Mouse (Mus musculus): ENCODE data around the gene Cideb.

Cideb gene

DNA sequence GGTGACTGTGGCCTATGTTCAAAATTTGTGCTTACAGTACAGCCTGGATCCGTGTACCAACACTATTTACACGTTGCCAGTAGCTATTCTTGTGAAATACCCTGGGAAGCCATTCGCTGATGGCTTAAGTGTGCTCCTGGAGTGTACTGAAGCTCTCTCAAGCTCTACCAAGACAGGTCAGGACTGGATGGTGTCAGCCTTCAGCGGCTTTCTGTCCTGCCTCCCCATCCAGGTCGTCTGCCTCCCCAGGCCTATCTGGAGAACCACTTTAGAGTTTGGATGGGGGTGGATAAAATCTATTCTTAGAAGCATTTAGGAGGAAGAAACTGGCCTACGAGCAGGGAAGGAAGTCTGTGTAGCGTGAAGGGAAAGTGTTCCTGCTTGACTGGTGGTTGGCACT is 4.9 kb upstream of the Cideb start:
- DNase-seq: peak; percentile 96

DNA sequence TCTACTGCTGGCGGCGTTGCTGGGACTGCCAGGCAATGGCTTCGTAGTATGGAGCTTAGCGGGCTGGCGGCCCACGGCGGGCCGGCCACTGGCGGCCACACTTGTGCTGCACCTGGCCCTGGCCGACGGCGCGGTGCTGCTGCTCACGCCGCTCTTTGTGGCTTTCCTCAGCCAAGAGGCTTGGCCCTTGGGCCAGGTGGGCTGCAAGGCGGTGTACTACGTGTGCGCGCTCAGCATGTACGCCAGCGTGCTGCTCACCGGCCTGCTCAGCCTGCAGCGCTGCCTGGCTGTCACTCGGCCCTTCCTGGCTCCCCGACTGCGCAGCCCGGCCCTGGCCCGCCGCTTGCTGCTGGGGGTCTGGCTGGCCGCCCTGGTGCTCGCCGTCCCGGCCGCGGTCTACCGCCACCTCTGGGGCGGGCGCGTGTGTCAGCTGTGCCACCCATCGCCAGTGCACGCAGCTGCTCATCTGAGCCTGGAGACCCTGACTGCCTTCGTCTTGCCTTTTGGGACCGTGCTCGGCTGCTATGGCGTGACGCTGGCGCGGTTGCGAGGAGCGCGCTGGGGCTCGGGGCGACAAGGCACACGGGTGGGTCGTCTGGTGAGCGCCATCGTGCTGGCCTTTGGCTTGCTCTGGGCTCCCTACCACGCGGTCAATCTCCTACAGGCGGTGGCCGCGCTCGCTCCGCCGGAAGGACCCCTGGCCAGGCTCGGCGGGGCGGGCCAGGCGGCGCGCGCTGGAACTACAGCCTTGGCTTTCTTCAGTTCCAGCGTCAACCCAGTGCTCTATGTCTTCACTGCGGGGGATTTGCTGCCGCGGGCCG is 4.0 kb upstream of the Cideb start:
- peak; percentile 97 for DNase-seq

DNA sequence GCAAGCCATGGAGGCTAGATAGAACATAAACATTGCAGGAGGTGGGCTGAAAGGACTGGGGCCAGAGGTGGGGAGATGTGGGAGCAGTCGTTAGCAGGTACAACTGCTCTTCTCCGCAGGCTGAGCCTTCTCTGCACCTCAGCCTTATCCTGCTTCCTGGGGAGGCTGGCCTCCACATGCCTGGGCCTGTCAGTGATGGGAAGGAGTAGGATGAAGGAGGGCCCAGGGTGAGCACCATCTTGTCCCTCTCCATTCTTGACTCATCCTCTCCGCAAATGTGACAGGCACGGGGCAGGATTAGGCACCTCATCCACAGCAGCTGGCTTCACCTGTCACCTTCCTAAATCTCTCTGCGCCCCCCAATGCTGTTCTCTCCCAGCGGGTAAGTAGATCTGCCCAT is 2.9 kb upstream of the Cideb start, which contains the start of gene Ltb4r2:
Ltb4r2 (plus strand) TSS at position 266 of the 400 bp plus-strand sequence.
- DNase-seq: peak; percentile 90

DNA sequence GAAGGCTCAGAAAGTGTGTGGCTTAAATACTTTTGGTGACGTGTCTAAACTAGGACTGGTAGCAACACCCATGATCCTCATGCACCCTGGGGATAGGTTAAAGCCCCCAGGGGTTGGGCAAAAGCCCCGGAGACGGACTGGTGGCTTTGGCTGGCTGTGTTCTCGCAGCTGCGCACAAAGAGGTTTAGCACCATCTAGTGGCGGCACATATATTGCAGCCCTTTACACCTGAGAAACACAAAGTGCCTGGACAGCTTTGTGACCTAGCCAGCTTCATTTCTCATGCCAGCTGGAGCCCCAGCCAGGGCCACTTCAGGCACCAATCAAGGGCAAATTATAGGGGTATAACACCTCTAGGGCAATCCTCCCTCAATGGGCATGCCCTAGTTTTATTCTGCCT is 1.9 kb upstream of the Cideb start:
- DNase-seq: peak; percentile 97

DNA sequence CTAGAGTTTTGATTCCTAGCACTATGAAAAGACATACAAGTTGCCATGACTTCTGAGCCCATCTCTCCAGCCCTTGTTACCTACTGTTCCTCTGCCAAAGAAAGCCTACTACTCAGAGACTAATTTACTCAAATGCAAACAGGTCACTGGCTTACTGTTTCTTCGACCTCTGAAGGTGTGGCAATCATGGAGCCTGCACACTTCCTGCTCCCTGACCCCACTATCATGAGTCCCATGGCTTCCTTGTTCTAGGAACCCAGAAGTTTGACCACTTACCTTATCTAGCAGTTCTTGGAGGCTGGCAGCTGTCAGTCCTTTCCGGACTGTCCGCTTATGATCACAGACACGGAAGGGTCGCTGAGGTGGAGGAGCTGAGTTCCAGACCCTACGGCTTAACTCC is 692 bp downstream of the Cideb start:
- DNase-seq: no peak

DNA sequence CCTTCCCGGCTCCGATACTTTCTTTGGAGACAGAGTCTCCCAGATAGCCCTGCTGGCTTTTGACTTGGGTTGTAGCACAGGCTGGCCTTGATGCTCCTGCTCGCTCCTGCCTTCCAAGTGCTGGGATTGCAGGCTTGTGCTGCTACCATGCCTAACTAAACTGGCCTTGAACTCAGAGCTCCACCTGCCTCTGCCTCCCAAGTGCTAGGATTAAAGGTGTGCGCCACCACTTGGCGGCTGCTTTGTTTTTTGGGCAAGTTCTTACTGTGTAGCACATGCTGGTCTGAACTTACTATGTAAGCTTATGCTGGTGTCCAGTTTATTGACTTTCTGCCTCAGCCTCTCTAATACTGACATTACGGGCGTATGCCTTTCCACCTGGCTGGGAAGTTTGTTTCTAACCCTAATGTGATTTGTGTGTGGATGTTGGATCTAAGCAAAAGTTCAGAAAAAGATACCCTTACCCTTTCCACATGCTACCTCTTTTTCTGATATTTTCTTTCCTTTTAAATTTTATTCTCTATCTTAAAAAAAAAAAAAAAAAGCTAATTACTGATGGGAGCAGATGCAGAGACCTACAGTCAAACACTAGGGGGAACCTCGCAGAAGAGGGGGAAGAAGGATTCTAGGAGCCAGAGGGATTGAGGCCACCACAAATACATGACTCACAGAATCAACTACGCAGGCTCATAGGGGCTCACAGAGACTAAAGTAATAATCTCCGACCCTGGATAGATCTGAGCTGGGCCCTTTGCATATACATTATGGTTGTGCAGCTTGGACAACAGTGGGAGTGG is 11.0 kb downstream of the Cideb start:
- DNase-seq: no peak

GRCm38 (mm10) chr14:55745861-55746237 is 12.4 kb downstream of the Cideb start:
- DNase-seq: no peak

DNA sequence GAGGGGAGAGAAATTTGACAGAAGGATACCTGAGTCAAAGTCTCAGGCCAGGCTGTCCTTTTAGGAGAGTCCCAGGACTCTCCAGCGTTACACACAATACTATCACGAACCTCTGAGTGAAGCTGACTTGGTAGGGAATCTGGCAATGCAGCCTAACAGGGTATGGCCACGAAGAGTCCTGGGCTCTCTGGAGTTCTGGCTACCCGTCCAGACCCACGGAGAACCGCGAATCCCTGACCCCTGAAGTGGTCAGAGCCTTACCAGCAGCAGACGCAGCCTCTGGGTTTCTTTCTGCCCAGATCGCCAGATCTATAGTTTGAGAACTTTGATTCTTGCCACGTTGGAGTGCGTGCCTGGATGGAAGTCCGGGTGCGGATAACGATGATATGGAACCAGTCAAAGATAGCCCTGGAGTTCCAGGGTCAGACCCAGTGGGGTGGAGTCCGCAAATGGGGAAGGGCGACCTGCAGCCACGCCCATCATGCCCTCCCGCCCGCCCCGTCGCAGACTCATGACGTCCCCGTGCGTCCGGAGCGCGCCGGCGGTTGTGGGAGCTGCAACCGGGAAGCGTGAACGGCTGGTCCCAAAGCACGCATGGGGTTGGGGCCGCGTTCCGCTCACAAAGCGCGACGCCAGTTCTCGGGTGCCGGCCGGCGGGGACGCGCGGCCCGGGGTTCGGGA is 12.9 kb downstream of the Cideb start, which contains the start of the genes Dhrs1 and Nop9:
Dhrs1 (minus strand) TSS at position 511 of the 681 bp plus-strand sequence.
Nop9 (plus strand) TSS at position 514 of the 681 bp plus-strand sequence.
- peak; percentile 99 for DNase-seq

GRCm38 (mm10) chr14:55743711-55744110 is 14.5 kb downstream of the Cideb start:
- DNase-seq: peak; percentile 97

- no peak for DNase-seq
These were observed 21.1 kb downstream of the Cideb start for GRCm38 (mm10) chr14:55737086-55737687.

GRCm38 (mm10) chr14:55735758-55736157 is 22.5 kb downstream of the Cideb start:
- no peak for DNase-seq

GRCm38 (mm10) chr14:55735334-55735733 is 22.9 kb downstream of the Cideb start:
- DNase-seq: no peak

DNA sequence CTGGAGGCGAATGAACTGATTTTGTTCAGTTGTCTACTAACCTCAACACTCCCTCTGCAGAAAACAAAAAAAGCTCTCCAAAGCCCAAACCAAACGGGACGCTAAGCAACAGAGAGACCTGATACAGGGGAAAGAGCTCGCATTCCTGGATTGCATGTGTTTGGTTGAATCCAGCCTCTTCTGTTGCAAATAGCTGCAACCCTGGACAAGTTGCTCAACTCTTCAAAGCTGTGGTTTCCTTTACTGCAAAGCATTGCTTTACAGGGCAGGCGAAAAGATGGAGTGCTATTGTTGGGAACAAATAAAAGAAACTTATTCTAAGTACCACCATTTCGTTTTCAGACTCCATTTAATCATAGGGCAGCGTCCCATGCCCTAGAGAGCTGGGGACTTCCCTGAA is 23.4 kb downstream of the Cideb start:
- DNase-seq: no peak

DNA sequence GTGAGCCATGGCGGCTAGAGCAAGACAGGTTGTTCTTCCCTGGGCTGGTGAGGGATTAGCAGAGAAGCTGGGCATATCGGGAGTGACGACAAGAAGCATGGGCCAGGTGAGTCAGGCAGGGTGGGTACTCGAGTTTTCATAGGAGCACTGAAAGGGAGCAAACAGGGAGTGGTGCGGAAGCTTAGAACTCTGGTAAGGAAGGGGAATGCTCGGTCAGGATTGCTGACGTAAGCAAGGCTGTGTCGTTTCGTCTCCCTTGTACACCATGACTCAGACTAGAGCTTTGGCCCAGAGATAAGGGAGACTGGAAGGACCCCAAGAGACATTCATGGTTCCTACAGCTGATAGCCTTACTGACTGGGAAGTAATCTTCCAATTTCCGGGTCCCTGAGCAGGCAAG is 24.4 kb downstream of the Cideb start:
- DNase-seq: peak; percentile 84

GRCm38 (mm10) chr14:55730531-55731032 is 27.7 kb downstream of the Cideb start:
- no peak for DNase-seq

DNA sequence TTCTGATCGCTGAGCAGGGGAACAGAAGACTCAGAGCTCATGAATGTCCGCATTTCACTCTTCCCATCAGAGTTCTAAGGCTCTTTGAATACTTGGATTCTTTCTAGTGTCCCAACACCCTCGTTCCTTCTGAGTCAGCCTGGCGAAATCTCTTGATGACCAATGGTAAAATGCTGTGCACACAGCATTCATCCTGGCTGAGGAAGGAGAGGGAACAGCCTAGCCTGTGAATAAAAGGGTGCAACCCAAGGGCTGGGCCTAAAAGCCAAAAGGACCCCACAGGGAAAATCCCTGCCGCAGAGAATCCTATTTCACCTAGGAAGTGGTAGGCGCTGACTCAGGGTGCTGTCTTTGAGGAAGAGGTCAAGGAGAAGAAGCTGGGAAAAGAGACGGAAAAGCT is 28.1 kb downstream of the Cideb start:
- DNase-seq: no peak

DNA sequence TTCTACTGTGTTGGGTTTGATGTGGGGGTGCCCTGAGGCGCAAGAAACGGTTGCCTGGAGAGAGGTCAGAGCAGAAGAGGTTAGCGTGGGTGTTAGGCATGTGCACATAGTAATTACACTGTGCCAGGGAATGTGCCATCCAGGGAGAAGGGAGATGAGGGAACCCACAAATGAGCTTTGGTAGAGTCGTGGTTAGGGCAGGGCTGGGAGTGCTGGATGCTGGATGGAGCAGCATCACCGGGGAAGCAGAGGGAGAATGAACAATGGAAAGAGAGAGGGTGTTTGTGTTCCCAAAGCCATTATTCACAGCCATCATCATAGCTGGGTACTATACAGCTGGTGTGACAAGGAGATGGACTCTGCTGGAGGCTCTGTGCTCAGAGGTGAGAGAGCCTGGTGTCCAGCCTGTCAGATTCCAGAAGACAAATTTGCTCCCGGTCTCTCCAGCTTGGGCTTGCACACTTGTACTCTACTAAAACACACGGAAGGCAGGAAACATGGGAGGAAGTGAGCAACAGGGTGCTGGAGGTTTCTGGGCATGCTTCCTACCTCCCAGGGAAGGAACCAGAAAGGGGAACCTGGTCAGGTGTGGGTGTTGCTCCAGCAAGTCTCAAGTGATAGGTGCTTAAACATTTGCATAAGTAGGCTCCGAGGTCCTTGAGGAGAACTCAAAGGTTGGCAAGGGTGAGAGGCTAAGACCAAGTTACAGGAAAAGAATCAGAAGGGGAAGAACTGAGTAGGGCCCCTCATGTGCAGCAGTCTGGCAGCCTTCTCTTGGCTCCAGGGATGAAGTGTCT is 30.2 kb downstream of the Cideb start:
- DNase-seq: no peak

DNA sequence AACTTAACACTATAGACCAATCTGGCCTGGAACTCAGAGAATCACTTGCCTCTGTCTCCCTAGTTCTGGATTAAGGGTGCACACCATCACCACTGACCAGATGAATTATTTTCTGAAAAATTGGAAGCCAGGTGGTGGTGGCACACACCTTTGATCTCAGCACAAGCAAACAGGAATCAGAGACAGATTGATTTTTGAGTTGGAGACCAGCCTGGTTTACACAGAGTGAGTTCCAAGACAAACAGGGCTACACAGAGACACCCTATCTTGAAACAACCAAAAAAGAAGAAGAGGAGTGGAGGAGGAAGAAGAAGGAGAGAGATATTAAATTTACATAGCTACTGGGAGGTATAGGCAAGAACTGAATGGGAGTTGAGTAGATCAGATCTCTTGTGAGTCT is 32.0 kb downstream of the Cideb start:
- no peak for DNase-seq

DNA sequence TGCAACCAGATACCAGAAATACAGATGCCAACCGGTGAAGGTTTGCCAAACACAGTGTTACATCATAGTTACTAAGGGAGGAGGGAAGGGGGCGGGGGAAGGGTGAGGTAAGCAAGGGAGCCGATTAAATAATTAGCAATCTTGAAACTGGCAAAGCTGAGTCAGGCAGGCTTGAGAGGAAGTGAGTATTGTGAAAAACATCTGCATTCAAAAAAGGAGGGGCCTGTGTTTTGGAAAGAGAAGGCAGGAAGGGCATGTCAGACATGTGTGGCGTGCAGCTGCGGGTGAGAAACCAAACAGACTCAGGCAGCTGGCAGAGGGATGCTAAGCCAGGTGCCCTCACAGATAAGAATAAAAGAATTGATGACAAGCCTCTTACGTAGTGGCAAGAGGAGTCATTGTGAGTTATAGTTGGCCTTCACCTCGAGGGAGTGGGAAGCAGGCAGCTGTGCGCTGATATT is 33.8 kb downstream of the Cideb start:
- peak; percentile 98 for DNase-seq

- DNase-seq: no peak
These were observed 34.8 kb downstream of the Cideb start for GRCm38 (mm10) chr14:55723433-55723832.

- DNase-seq: no peak
These were observed 35.8 kb downstream of the Cideb start for GRCm38 (mm10) chr14:55722438-55722945.

Measured in heart, adult 11 months (tissue).